32 mouse cellular contexts compared by ENCODE assay signal in the genomic region with DNA sequence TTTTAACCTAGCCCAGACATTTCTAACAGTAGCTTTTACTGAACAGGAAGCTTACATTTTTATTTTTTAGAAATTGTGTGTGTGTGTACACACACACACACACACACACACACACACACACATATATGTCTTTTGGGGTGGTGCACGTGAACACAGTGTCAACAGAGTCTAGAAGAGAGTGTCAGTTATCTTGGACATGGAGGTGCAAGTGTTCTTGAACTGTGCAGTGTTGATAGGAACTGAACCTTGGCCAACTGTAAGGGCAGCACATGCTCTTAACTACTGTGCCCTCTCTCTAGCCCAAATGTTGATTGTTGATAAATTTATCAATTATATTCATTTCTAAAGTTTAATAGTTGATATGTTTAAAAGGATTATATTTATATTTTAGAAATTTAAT.
"Had no signal": no experiment of that assay in that cellular context is flagged by ENCODE, and none has a peak within 500 bp of the region (broad histone marks: within the 10 kb centered on the region; RNA-seq: fewer than 3 reads in every experiment).

No protein-coding gene starts in this region.

- H3K4me2 ChIP-seq: limb, embryonic 12.5 days; limb, embryonic 13.5 days; limb, embryonic 15.5 days; liver, embryonic 11.5 days; liver, embryonic 12.5 days; liver, embryonic 13.5 days; liver, embryonic 15.5 days; lung, embryonic 14.5 days; lung, embryonic 15.5 days; midbrain, embryonic 11.5 days; midbrain, embryonic 12.5 days; midbrain, embryonic 13.5 days; midbrain, embryonic 15.5 days; neural tube, embryonic 12.5 days; neural tube, embryonic 13.5 days had no signal

- H3K27me3 ChIP-seq: limb, embryonic 12.5 days; limb, embryonic 13.5 days; limb, embryonic 15.5 days; liver, embryonic 12.5 days; liver, embryonic 13.5 days; liver, embryonic 15.5 days; lung, embryonic 15.5 days; megakaryocyte, embryonic 14.5 days; midbrain, embryonic 12.5 days; midbrain, embryonic 13.5 days; midbrain, embryonic 15.5 days; neural tube, embryonic 12.5 days; neural tube, embryonic 13.5 days had no signal

- H3K36me3 ChIP-seq: limb, embryonic 12.5 days; limb, embryonic 13.5 days; limb, embryonic 15.5 days; liver, embryonic 12.5 days; liver, embryonic 13.5 days; liver, embryonic 15.5 days; lung, embryonic 15.5 days; midbrain, embryonic 10.5 days; midbrain, embryonic 12.5 days; midbrain, embryonic 13.5 days; midbrain, embryonic 15.5 days; neural tube, embryonic 12.5 days; neural tube, embryonic 13.5 days had no signal

- H3K27ac ChIP-seq: limb, embryonic 12.5 days; limb, embryonic 13.5 days; limb, embryonic 15.5 days; liver, embryonic 12.5 days; liver, embryonic 13.5 days; liver, embryonic 14.5 days; liver, embryonic 15.5 days; lung, embryonic 15.5 days; macrophage; midbrain, embryonic 10.5 days; midbrain, embryonic 12.5 days; midbrain, embryonic 13.5 days; midbrain, embryonic 15.5 days; neural tube, embryonic 12.5 days; neural tube, embryonic 13.5 days had no signal

- ATAC-seq: liver, embryonic 12.5 days; liver, postnatal 0 days; lung, postnatal 0 days; midbrain, embryonic 13.5 days; midbrain, embryonic 15.5 days; midbrain, embryonic 16.5 days had no signal

- H3K9me3 ChIP-seq: limb, embryonic 12.5 days; limb, embryonic 15.5 days; liver, embryonic 12.5 days; liver, embryonic 13.5 days; liver, embryonic 15.5 days; lung, embryonic 15.5 days; megakaryocyte, embryonic 14.5 days; midbrain, embryonic 10.5 days; midbrain, embryonic 12.5 days; midbrain, embryonic 13.5 days; midbrain, embryonic 15.5 days; neural tube, embryonic 12.5 days; neural tube, embryonic 13.5 days had no signal

- H3K9ac ChIP-seq: limb, embryonic 12.5 days; limb, embryonic 13.5 days; limb, embryonic 15.5 days; liver, embryonic 12.5 days; liver, embryonic 13.5 days; liver, embryonic 14.5 days; liver, embryonic 15.5 days; liver, postnatal 0 days; lung, embryonic 14.5 days; lung, embryonic 15.5 days; midbrain, embryonic 12.5 days; midbrain, embryonic 13.5 days; midbrain, embryonic 15.5 days; neural tube, embryonic 12.5 days; neural tube, embryonic 13.5 days had no signal

- H3K4me1 ChIP-seq: limb, embryonic 12.5 days; limb, embryonic 13.5 days; limb, embryonic 15.5 days; liver, embryonic 12.5 days; liver, embryonic 13.5 days; liver, embryonic 15.5 days; lung, embryonic 15.5 days; megakaryocyte, embryonic 14.5 days; midbrain, embryonic 10.5 days; midbrain, embryonic 12.5 days; midbrain, embryonic 13.5 days; midbrain, embryonic 15.5 days; neural tube, embryonic 12.5 days; neural tube, embryonic 13.5 days had no signal

- H3K4me3 ChIP-seq: limb, embryonic 12.5 days; limb, embryonic 13.5 days; limb, embryonic 15.5 days; liver, embryonic 12.5 days; liver, embryonic 13.5 days; liver, embryonic 15.5 days; lung, embryonic 15.5 days; megakaryocyte, embryonic 14.5 days; midbrain, embryonic 10.5 days; midbrain, embryonic 12.5 days; midbrain, embryonic 13.5 days; midbrain, embryonic 15.5 days; myocyte; neural tube, embryonic 12.5 days; neural tube, embryonic 13.5 days had no signal

- DNase-seq: left cerebral cortex, postnatal 4 days; liver; liver, embryonic 13.5 days; liver, postnatal 0 days; lung, adult 18-20 months; lung, adult 2 months; lung, embryonic 14.5 days; lung, postnatal 10 days; lung, postnatal 14 days; lung, postnatal 36 days; lung, postnatal 4 days; midbrain, embryonic 14.5 days had no signal
